Mouse (Mus musculus) erythroblast, embryonic 14.5 days (primary cell): Measurements from ENCODE around the gene Azgp1.

Experiments
- GATA1 ChIP-seq: IDR thresholded peaks from 2 replicates; pipeline ENCODE4 v1.6.1; 2012; ENCODE audit warnings: low read length, inconsistent platforms, mixed read lengths
- TAL1 ChIP-seq: IDR thresholded peaks from 3 replicates; pipeline ENCODE4 v1.6.1; 2012; ENCODE audit warnings: low read length, inconsistent platforms, mixed read lengths

- TF ChIP-seq GATA1, result no peak
- no peak for TF ChIP-seq TAL1
Measured at GRCm38 (mm10) chr5:137966492-137966891, 14.8 kb upstream of the Azgp1 start.
